Mouse (Mus musculus) left cerebral cortex, postnatal 14 days (tissue): Measurements from ENCODE around the gene Grid2. TPM values are rescaled to one million over a fixed set of nuclear protein-coding genes. Genes with fewer than 3 reads are reported as not detected.

Experiments
- DNase-seq, 2 experiments: peaks; one replicate each; pipeline ENCODE4 v3.0.0; 2021 to 2022; ENCODE audit warnings: low spot score in 2 of 2, mixed read lengths in 1 of 2
- intact Hi-C: fragments of 180-260 bp; cut with DNase I; formaldehyde crosslinking; loops from one replicate; pipeline ENCODE4 v1.15.1; 2025
- total RNA-seq, 2 experiments: library from RNA; stranded (reverse); gene quantifications; 2 replicates each; pipeline ENCODE4 v1.2.3; 2021

The Grid2 gene
- total RNA-seq, 2 experiments from 2014 or later: 23.2 to 23.9 TPM

DNA sequence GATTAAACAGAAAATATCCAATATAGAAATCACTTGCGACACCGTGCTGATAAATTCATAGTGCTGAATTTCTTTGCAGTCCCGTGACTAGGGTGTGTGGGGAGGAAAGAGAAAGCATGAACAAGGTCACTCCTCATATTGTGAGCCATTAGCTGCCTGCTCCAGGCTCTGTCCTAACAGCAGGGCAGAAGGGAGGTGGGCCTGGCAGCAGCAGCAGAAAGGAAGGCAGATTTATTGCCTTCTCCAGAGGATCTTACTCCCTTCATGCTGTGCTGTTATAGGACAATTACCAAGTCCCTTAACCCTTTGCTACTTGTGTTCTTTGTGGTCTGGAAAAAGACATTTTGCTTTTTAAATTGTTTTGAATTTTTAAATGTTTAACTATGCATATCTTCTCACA is 708.1 kb downstream of the Grid2 start:
- DNase-seq: no peak
- intact Hi-C loops: no loop called here

DNA sequence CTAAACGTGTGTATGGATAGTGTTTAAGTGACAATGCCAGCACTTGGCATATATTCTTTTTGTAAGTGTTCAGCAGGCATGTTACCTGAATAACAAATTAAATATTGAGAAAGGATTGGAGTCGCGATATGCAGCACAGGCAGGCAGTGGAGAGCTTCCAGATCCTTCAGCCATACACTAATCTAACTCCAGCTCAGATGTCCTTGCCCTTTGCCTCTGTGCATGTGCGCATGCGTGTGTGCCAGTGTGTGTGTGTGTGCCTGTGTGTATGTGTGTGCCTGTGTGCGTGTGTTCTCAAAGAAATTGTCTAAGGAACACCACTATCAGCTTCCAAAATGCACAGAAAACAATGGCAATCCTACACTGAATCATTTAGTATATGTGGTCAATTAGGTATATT is 708.6 kb downstream of the Grid2 start:
- no peak for DNase-seq
- intact Hi-C loops: no loop called here

DNA sequence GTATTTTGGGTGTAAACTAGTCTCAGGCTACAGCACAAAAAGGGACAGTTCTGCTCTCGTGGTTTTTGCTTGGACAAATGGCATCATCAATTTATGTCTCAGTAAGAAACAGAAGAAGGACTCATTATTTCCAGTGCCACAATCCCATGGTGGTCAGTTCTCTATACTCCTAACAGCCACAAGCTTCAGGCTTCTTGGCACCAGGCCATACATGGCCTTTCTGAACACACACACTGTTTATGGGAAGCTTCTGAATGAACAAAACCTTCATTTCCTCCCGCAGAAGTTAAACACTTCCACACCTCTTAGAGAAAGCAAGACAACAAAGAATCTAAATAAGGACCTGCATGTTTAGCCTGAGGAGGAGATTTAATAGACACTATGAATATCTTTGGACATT is 709.1 kb downstream of the Grid2 start:
- peak; percentile 3 to 5 for DNase-seq
- intact Hi-C loops: no loop called here

DNA sequence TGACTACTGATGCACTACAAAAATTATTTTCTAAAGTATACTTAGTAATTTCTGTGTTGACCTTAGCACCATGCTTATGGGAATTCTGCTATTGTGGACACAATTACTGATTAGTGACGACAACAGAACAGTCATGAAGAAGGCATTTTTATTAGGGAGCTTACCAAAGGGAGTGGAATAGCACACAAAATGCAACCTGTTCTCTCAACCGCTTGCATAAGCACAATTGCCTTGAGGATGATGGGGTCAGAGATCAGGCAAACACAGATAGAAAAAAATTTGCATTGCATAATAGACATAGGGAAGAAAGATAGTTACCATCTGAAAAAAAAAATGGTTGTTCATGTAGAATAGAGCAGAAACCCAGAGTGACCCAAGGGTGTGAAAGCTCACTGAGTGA is 790.4 kb downstream of the Grid2 start:
- intact Hi-C loops: no loop called here
- no peak for DNase-seq

DNA sequence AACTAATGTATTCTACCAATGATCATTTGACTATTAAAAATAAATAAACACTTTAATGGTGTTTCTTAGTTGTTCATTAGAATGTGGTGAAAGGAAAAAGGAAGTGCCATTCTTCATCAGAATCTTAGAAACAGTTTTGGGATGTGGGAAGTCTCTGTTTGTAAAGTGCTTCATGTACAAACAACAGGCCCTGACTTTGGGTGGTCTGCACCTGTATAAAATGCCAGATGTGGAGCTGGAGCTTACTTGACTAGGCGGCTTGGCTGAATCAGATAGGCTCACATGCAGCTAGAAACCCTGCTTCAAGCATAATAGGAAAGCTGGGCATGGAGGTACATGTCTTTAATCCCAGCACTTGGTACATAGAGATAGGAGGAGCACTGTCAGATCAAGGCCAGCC is 791.1 kb downstream of the Grid2 start:
- intact Hi-C loops: no loop called here
- no peak for DNase-seq

DNA sequence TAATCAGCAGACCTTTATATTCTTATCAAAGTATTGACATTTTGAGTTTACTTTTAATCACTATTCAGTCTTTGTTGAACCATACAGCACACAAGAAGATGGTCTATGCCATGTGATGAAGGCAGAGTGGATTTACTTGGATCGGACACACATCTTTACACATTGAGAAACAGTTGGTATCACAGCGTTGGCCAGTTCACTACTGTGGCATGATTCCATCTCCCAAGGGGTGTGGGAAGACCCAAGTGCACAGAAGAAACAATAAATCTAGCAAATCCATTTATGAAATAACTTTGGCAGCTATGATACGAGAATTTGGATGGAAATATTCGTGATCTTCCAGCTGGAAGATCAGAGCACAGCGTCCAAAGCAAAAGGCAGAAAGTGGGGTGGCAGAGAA is 792.3 kb downstream of the Grid2 start:
- intact Hi-C loops: no loop called here
- DNase-seq: no peak

DNA sequence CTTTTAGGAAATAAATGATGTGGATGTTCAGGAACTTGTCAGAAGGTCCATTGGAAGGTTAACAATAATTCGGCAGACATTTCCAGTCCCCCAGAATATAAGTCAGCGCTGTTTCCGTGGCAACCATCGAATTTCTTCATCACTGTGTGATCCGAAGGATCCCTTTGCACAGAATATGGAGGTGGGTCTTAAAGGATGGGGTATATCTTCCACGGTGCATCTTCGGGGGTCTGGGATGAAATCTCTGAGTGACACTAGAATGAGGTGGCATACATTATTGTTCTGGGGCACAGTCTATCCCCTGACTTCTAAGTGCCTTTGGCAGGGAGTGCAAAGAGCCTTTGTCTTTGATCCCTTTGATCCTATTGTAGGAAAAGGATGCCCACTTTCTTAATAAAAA is 808.2 kb downstream of the Grid2 start:
- intact Hi-C loops: no loop called here
- DNase-seq: no peak

DNA sequence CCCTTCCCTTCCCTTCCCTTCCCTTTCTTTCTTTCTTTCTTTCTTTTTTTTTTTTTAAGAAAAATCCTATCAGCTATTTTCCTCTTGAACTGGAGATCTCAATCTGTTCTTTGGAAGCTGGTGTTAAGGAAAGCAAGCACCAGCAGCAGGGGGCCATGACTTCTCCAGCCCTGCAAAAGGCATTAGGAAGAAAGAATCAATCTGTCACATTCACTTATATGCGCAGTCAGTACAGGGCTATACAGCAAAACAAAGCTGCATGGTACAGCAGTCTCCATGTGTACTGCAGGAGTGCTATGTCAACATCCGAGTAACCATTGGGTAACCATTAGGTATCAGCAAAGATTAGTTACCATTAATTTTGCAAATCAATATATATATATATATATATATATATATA is 809.0 kb downstream of the Grid2 start:
- DNase-seq: no peak
- intact Hi-C loops: no loop called here

DNA sequence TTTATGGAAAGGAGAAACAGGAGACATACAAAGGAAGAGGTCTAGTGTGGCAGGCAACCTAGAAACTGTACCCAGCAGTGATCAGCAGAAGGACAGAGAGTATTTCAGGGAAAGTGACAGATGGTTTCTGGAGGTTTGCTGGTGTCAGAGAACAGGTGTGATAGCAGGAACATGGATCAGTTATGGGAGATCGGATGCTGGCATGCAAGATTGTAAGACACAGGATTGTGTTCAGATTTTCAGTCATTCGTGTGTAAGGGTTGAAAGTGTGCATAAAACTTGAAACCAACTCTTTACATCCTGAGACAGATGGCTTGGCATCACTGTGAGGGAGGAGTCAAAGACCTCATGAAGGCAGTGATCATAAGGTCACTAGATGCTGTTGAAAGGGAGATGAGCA is 817.7 kb downstream of the Grid2 start:
- DNase-seq: no peak
- intact Hi-C loops: no loop called here

DNA sequence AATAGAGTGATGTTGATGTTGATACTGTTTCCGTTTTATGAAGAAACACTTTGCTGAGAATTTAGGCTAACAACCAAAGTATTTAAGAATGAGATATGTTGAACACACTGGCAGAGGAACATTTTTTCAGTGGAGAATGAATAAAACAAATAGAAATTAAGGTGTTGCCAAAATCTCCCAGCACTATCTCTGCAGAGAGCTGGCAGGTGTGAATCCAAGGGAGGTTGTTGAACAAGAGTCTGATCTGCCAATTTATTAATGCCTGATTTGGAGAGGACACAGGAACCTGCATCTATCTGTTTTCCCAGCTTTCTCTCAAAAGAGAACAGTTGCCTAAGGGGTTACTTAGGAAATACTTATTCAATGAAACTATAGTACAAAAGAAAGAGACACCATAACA is 822.2 kb downstream of the Grid2 start:
- DNase-seq: no peak
- intact Hi-C loops: no loop called here

DNA sequence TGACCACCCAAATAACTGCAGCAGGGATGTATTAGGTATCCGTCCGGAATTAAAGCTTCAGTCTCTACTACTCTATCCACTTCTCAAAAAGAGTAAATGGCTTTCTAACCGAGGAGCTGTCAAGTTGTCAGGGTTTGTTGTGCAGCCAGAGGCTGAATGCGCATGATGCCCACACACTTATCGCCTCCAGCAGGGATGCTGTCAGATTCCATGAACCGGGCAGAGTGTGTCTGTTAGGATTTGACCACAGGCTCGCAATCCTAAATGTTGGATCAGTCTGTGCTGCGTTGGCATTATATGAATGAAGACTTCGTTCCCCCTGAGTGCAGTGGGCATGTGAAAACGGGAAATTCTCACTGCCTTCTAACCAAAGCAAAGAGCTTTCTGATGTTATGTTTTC is 843.0 kb downstream of the Grid2 start:
- intact Hi-C loops: no loop called here
- no peak for DNase-seq

DNA sequence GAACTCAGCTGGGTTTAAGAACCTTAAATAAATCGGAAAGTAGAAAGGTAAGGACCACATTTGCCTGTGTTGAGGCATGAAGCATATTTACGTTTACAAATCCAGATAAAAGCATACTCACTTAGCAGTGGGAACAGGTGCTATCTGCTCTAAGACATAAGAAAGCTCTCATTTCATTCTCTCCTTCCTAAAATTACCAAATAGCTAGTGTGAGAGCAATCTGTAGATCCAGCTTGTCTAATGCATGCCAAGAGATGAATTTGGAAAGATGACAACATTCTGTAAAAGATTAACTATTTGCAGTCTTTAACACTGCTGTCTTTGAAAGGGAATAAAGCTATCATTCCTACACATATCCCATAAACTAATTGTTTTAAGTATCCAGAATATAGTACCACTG is 858.9 kb downstream of the Grid2 start:
- intact Hi-C loops: no loop called here
- peak in 1 of 2 experiments; percentile 27 for DNase-seq

DNA sequence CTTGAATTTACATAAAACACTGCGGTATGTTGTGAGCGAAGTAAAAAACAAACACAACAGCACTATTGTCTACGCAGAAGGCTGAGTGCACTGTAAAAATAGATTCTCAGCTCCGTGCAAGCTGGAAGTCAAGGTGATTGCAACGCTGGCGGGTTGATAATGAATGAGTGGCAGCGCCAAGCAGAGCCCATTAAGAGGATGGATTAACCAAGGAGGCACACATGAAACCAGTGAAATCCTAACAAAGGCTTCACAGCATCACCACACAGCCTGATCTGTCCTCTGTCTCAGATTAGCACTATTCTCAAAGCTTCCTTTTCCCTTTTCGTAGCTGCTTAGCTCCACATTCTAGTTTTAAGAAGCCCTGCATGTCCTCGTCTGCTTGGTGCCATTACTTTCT is 880.6 kb downstream of the Grid2 start:
- DNase-seq: no peak
- intact Hi-C loops: no loop called here

DNA sequence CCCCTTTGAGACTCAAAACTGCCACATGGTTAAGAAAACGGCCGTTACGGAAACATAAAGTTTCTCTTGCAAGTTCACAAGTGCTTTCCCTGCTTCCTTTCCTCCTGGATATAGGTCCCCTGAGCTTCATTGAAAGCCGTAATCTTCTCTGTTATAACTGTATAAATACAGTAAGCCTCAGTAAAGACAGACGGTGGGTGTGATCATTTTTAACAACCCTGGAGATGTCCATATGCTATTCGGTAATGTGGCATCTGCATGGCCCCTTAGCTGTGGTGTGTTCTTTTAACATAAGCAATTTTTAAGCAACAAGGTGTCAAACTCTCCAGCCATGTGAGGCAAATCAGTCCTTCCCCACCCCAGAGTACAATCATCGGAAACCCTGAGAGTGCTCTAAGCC is 892.9 kb downstream of the Grid2 start:
- DNase-seq: no peak
- intact Hi-C loops: no loop called here

DNA sequence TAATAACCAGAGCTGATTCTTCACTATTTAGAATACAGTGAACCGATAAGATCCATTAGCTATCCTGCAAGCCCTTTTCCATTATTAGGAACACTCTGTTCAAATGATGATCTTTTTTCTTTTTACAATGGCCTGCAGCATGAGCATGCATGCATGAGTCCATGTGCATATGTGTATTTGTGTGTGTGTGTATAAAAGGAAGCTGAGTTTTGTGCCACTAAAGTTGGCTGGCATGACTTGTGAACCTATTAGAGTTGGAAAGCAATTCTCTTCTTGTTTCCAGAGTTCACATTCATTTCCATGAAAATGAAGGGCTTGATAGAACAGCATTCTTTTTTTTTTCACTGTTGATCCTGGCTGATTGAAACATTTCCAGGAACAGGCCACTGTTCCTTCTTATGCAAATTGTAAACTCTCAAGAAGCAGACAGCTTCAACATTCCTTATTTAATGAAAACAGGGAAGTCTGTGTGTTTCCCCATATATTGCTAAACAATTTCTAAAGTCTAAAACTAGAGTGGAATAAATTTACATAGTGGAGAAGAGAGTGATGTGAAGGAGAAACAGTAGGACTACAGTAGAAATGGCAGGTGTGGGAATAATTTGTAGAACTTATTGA is 919.4 kb downstream of the Grid2 start:
- intact Hi-C loops: no loop called here
- DNase-seq: no peak

DNA sequence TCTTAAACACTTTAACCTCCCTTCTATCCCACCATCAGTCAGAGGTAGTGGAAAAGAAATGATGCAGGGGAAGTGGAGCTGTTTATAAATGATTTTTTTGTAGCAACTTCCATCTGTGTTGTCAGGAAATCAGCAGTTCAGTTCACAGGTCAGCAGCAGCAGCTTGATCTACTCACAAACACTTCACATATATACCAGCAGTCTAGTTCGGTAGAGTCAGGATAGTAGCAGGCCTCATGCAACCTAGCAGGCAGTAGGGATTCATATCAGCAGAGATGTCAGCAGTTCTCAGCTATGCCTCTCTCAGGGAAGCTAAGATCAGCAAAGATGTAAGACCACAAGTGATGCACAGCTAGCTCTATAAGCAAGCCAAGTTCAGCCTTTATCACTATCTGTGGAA is 938.0 kb downstream of the Grid2 start:
- intact Hi-C loops: no loop called here
- no peak for DNase-seq

DNA sequence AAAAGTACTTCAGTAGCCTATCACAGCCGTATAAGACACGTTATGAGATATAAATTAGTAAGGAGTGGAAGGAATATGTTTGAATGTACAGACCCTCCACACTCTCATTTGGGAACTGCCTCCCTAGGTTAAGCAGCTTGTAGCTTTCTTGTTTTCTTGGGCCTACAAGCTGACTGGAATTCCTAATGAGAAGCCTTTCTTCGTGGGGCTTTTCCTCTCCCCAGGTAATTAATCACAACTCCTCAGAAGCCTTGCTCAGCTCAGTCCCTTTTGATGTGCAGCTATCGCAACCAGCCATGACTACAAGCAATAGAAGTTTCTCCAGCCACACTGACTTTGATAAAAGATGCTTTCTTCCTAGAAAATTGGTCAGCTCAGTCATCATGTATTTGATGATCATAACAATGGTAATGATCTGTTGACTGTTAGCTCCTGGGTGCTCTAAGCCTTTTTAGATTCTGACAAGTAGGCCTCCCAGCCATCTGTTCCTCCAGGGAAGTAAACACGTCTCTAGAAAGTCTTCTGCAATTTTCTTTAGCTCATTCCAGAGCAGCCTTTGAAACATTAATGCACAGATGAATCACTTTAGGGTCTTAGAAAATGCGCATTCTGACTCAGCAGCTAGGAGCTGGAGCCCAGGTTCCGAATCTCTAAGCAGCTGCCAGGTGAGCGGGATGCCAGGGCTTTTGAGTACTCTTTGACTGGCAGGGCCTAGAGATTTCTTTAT is 946.9 kb downstream of the Grid2 start:
- DNase-seq: peak; percentile 6 to 11
- intact Hi-C loops: no loop called here

DNA sequence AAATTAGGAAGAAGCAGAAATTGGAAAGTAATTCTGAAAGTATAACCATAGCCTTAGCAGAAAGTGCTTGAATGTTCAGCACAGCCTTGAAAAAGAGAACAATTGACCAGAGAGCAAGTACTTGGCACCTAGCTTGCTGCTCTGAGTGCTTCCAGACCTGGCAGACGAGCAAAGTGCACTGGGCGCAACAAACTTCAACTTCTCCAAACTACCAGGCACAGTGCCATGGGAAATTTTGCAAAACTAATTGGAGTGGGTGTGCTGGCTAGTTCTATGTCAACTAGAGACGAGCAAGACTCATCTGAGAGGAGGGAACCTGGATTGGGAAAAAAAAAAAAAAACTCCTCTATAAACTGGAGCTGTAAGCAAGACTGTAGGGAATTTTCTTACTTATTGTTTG is 980.7 kb downstream of the Grid2 start:
- DNase-seq: peak; percentile 11 to 13
- intact Hi-C loops: no loop called here

DNA sequence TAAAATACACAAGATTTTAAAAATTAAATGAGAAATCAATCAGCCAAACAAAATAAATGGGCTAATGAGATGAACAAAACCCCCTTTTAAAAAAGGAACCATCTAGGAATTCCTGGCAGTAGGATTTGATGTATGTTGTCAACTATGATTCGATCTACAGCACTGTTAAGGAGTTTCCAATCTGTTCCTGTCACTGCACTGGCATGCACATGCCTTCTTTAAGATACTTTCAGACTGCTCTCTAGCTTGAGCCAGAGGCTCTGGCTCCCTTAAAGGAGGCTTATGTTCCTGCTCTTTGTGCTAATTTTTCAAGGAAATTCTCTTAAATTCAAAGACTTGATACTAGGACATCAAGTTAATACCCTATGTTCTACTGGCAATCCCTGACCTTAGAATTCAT is 984.9 kb downstream of the Grid2 start:
- intact Hi-C loops: no loop called here
- DNase-seq: no peak

DNA sequence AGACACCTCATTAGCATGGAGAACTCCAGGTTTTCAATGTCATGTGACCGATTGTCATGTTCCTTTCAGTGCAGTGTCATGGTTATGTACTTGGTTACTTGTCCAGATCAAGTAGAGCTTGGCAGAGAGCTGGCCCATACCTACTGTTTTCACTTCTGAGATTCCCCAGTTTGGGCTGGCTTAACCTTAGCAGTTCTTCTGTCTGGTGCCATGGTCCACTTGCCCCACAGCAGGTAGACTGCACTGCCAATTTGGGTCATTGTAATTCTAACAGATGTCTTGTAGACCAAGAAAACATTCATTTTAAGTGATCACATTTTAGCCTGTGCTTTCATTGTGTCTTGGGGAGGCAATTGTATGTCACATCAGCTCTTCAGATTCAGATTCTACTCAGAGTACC is 990.3 kb downstream of the Grid2 start:
- intact Hi-C loops: no loop called here
- no peak for DNase-seq

DNA sequence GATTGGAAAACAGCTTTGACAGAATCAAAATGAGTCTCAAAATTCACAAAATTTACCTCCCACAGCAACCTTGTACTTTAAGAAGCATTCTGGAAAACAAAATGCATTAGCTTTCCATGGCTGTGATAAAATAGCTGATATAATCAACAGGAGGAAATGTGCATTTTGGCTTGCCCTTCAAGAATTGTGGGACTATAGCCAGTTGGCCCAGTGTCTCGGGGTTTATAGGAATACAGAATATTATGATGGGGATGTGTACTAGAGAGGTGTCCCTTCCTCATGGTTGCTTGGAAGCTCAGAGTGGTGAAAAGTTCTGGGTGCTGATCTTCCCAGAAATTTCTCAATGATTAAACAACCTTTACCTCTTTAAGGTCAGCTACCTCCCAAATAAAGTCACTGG is 995.4 kb downstream of the Grid2 start:
- intact Hi-C loops: no loop called here

DNA sequence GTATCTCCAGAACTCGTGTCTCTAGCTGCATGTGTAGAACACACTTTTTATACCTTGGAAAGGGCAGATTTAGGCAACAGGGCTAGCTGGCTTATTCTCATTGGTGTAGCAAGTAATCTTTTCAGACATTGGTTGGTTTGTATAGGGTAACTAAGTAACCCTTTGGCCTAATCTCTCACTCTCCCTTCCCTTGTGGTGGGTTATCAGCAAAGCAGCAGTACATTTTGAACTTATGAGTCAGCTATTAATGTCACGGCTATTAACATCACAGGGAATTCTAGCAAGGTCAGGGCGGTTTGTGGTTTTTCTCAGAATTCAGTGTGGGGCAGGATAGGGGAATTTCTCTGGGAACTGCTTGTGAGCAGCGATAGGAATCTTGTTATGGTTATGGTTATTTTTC is 1007.8 kb downstream of the Grid2 start:
- no peak for DNase-seq
- intact Hi-C loops: no loop called here

More for the DNA sequence above, 995.4 kb downstream of the Grid2 start:
- no peak for DNase-seq
